Mouse (Mus musculus) heart, postnatal 14 days (tissue): ENCODE measurements around the gene Gse1. TPM values are rescaled to one million over a fixed set of nuclear protein-coding genes. Genes with fewer than 3 reads are reported as not detected.

ENCODE experiments used
- DNase-seq, 2 experiments: peaks; one replicate each; pipeline ENCODE4 v3.0.0; 2021 to 2022
- intact Hi-C: fragments of 180-260 bp; cut with DNase I; formaldehyde crosslinking; loops from one replicate; pipeline ENCODE4 v1.15.1; 2025
- microRNA-seq, 2 experiments: library from miRNA; unstranded; fragments of <30 nt; microRNA quantifications; one replicate each; pipeline ENCODE4 v1.2.0; 2021 to 2022
- total RNA-seq, 2 experiments: library from RNA; stranded (reverse); gene quantifications; 2 replicates each; pipeline ENCODE4 v1.2.3; 2021

The Gse1 gene
- total RNA-seq, 2 experiments from 2014 or later = 29.0 to 33.1 TPM

DNA sequence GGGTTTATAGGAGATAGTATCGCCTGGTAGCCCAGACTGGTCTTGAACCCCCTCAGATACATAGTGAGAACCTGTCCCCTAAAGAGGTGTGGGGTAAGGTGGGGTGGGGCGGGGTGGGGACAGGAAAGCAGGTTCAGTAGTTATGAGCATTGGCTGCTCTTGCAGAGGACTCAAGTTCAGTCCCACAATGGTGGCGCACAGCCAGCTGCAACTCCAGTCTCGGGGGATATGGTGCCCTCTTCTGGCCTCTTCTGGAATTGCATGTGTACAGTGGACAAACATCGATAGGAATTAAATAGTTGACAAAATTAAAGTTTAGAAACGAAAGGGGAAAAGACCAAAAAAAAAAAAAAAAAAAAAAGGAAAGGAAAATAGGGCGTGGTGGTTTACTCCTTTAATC, 371.2 kb downstream of the Gse1 start:
- intact Hi-C loops = loop anchor here (5.0 kb wide), 2 partner anchors 277 to 422 kb away; partner anchors contain the start of gene Fam92b
- DNase-seq = peak; percentile 87 to 90

DNA sequence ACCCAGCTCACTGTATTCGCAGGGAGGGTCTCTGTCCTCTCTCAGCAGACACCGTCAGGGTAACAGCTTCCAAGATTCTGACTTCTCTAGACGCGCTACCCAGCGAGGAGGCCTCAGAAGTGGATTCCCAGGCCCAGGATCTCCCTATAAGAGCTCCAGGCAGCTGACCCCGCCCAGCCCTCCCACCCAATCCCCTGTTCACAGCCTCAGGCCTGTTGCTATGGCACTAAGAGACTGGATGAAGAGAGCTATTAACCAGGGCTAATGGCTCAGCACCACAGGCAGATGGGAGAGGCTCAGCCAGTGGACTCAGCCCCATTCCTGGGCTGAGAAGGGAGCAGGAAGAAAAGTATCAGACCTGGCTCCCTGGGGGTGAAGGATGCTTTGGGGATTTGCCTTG, 374.4 kb downstream of the Gse1 start:
- intact Hi-C loops = no loop called here
- DNase-seq = no peak

DNA sequence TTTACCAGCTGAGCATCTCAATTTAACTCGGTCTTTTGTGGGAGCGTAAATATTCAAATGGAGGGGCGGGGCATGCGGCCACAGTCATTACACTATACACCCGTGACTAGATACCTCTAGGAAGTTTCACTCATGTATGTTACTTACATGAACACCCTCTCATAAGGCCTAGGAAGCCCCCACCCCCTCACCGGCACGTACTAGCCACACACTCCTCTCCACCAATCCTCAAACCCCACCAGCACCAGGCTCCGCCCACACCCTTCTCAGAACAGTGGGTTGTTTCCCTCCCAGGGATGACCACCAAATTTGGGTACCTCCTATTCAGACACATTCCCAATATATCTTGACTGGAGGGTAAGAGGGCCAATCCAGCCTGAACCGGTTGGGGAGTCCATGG, 379.2 kb downstream of the Gse1 start:
- intact Hi-C loops = no loop called here
- DNase-seq = no peak

DNA sequence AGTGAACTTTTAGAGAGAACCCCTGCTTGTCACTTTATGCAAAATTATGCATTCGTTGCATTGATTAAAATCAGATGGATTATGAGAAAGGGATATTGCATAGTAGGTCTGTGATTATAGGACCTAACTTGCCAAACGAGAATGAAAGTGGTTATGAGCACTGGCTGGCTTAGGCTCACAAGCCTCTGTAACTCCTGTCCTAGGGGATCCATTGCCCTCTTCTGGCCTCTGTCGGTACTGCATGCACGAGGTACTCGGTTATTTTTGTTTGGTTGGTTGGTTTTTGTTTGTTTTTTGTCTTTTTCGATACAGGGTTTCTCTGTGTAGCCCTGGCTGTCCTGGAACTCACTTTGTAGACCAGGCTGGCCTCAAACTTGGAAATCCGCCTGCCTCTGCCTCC, 379.6 kb downstream of the Gse1 start:
- peak; percentile 77 to 88 for DNase-seq
- intact Hi-C loops = no loop called here

- intact Hi-C loops = no loop called here
- DNase-seq = no peak
These were observed 382.6 kb downstream of the Gse1 start for GRCm38 (mm10) chr8:120610824-120611223.

DNA sequence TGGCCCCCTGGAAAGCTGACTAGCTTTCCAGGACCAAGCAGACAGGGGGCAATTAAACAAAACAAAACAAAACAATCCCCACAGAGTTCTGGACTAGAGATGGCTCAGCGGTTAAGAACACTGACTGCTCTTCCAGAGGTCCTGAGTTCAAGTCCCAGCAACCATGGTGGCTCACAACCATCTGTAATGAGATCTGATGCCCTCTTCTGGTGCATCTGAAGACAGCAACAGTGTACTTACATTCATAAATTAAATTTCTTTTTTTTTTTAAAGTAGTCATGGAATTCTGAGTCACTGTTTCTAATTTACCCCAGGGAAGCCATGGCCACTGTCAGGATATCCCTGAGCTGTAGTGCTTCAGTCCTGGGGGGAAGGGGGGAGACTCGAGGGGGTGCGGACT, 386.2 kb downstream of the Gse1 start:
- no peak for DNase-seq
- intact Hi-C loops = no loop called here

DNA sequence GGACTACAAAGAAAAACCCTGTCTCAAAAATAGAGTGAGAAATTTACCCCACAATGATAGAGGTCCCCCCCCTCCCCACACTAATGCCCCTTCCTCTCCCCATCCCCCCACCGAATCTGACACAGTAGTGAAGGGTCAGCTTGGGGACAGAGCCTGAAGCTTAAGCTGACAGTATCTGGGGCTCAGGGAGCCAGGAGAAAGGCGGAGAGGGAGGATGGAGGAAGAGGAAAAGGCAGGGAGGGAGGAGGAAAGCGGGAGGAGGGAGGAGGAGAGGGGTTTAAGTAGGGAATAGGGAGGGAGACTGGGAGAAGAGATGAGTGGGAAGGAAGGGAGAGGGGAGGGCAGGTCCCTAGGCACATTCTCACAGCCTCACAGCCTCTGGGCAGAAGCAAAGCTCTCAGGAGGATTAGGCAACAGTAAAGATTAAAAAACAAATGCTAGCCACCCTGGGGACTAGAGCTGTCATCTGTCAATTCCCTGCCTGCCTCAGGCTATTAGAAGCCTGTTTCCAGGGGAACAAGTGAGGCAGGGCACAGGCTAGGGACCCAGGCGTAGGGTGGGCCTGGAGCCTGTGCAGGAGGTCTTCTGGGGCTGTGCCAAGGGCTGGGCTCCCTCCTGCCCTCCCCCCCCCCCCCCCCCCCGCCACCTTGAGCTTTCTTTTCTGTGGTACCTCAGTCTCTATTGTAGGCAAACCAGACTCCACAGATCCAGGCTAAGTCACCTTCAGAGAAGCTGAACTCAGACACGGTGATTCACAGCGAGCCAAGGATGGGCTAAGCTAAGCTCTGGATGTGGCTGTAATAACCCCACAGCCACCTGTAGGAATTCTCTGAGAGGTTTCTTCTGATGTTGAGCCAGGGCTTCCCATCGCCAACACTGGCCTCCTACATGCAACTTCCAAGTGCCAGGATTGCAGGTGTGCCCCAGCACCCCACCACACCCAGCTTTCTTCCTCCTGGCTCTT, 388.7 kb downstream of the Gse1 start:
- intact Hi-C loops = no loop called here
- no peak for DNase-seq

- intact Hi-C loops = no loop called here
- peak; percentile 77 to 84 for DNase-seq
These were observed 389.9 kb downstream of the Gse1 start for GRCm38 (mm10) chr8:120618110-120618509.

DNA sequence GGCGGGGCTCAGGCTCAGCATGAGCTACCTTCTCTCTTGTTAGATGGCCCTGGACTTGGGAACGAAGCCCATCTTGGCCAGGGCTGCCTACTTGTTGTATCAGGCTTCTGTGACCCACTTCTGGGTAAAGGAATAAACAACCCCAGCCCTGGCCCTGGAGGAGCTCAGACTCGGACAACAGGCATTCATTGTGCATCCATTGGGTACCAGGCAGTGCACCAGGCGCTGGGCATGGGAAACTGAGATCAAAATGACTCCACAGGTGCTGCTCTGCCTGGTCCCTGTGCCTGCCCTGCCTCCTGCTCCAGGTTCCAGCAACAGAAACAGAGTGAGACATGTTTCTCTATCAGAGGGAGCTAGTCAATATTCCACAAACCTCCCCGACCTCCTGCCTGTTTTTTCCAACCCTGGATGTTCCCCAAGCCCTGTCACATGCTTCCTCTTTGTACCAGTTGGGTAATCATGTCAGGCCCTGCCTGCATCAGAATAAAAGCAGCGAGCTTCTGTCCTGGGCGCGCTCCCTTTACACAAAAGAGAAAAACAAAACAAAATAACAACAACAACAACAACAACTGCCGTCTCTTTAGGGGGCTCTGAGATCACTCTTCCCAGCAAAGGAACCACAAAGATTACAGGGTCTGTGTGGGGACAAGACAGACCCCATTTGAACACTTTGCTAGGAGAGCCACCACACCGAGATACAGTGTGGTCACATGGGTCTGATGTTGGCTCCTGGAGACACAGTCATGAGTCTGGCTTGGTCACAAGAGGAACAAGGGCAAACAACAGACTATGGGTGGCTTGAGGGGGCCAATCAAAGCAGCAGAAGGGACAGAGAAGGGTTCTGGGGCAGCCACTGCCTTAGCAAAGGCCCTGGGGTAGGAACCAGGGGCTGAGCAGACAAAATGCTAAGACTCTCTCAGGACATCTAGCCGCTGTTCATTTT, 391.3 kb downstream of the Gse1 start:
- peak; percentile 33 to 34 for DNase-seq
- intact Hi-C loops = no loop called here

DNA sequence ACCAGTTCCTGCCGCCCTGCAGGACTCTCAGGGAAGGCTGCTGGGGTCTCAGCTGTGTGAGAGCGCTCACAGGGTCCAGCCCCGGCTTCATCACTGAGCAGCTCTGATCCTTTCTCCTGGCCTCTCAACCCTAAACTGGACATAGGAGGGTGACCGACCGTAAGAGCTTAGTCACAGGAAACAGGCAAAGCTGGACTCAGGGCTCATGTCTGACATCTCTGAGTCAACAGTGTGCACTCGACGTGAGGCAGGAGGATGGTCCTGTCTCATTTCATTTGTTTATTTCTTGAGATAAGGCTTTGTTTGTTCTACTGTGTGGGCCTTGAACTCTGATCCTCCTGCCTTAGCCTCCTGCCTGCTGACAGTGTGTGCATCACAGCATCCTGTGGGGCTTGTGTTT, 392.2 kb downstream of the Gse1 start:
- no peak for DNase-seq
- intact Hi-C loops = no loop called here

DNA sequence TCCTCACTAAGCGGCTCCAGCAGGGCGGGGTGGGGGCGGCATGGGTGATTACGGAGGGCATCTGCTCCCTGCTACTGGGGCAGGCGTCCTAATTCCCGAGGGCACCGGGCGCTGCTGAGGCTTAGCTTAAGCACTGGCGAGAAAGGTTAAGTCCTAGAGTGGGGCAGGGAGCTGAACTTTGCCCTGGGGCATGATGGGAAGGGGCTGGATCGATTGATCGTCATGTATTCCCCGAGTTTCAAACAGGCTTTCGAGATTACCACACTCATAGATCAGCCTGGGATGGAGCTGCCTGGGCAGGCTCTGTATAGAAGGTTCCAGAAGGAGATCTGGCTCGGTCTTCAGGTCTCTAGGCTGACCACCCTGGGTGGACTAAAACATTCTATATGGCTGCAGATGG, 393.9 kb downstream of the Gse1 start:
- DNase-seq = no peak

DNA sequence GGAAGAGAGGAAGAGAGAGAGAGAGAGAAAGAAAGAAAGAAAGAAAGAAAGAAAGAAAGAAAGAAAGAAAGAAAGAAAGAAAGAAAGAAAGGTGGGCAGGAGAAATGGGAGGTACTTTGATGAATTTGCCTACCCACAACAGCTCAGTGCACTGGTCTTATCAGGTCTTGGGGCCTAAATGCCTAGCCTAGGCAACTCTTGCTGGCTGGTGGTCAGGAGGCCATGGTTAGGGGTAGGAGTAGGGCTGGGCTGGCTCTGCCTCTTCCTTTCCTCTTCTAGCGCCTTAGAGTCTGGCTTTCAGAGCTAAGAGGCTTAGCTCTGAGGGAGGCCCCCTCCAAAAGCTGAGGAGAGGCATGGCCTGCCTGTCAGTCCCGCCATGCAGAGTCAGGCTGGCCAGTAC, 395.4 kb downstream of the Gse1 start:
- DNase-seq = no peak
- intact Hi-C loops = no loop called here

More for the DNA sequence above, 393.9 kb downstream of the Gse1 start:
- intact Hi-C loops = no loop called here

DNA sequence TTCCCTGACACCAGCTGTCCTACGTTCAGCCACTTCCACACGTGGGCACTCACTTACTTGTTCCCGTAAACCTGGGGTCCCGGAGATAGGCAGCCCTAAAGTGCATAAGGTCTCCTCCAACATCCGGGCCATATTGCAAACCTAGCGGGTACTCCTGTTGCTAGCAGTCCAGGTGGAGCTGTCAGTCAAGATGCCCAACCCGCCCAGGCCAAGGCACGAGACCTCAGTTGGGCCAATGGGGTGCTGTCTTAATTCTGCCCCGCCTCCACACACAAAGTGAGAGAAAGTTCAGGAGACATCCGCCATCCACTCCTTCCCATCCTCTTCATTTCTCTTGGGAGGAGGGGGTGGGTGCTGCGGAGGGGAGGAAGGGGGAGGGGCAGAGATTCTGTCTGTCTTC, 398.2 kb downstream of the Gse1 start:
- intact Hi-C loops = no loop called here
- DNase-seq = no peak

- DNase-seq = no peak
- intact Hi-C loops = no loop called here
These were observed 399.0 kb downstream of the Gse1 start for GRCm38 (mm10) chr8:120627298-120627697.

GRCm38 (mm10) chr8:120630031-120630430, 401.8 kb downstream of the Gse1 start:
- no peak for DNase-seq

DNA sequence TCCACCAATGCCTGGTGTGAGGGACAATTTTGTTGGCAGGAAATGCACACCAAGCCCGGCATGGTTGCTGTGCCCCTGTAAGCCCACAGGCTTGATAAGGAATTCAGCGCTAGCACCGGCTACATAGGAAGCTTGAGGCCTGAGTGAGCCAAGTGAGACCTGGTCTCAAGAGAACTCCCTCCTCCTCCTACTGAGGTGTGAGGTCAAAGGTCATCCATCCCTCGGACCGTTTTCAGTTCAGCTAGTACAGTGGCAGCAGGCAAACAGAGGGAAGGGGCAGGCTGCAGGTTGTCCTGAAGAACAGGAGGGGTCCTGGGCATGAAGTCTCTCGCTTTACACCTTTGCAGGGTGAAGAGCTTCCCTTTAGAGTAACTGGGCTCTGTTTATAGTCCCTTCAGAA, 402.6 kb downstream of the Gse1 start:
- intact Hi-C loops = no loop called here
- DNase-seq = no peak

More at GRCm38 (mm10) chr8:120630031-120630430, 401.8 kb downstream of the Gse1 start:
- intact Hi-C loops = no loop called here

Small RNA genes lying within 50 kb of the gene (microRNA-seq; reads per million reads assigned to microRNA genes)
- 0 reads per million in 2 experiments for gene Gm22715
- gene Mir7687 = 0.54 to 5.9 reads per million in 2 experiments

Other genes with a start within 250 kb of the Gse1 start
- 10 to 100 TPM; 16.9 to 17.6 TPM for gene Crispld2, start 236.0 kb upstream of the Gse1 start, total RNA-seq
- 10 to 100 TPM; 41.5 to 42.2 TPM for gene Zdhhc7, start 127.0 kb upstream of the Gse1 start, total RNA-seq
- gene 6430548M08Rik, start 114.3 kb upstream of the Gse1 start, total RNA-seq = 10 to 100 TPM; 11.7 to 13.3 TPM
- not detected for gene Fam92b, start 51.0 kb upstream of the Gse1 start, total RNA-seq